Mouse (Mus musculus) forelimb bud, embryonic 11.5 days (tissue): ENCODE measurements around the gene Vwa5b1.
A peak's percentile ranks its signal among the peaks of the same experiment; 100 is the strongest.

ENCODE experiments used
- DNase-seq: peaks from one replicate; pipeline ENCODE4 v3.0.0-alpha.2; 2012; ENCODE audit warnings: low read depth, low spot score

The Vwa5b1 gene

GRCm38 (mm10) chr4:138635428-138636145, at the start of gene Vwa5b1:
Gene Vwa5b1 (minus strand): TSS chr4:138635884.
- peak; percentile 57 for DNase-seq

- no peak for DNase-seq
Measured at GRCm38 (mm10) chr4:138682760-138683159, 47.1 kb upstream of the Vwa5b1 start.

- no peak for DNase-seq
Measured at GRCm38 (mm10) chr4:138680124-138680523, 44.4 kb upstream of the Vwa5b1 start.

- no peak for DNase-seq
Measured at GRCm38 (mm10) chr4:138677579-138677978, 41.9 kb upstream of the Vwa5b1 start.

- DNase-seq, result peak; percentile 71
Measured at GRCm38 (mm10) chr4:138676480-138676879, 40.8 kb upstream of the Vwa5b1 start.

- no peak for DNase-seq
Measured at GRCm38 (mm10) chr4:138672160-138672559, 36.5 kb upstream of the Vwa5b1 start.

- no peak for DNase-seq
Measured at GRCm38 (mm10) chr4:138670093-138670889, 34.6 kb upstream of the Vwa5b1 start.

GRCm38 (mm10) chr4:138666521-138666920, 30.8 kb upstream of the Vwa5b1 start:
- DNase-seq, result no peak

- DNase-seq, result no peak
Measured at GRCm38 (mm10) chr4:138659936-138660602, 24.4 kb upstream of the Vwa5b1 start.

- no peak for DNase-seq
Measured at GRCm38 (mm10) chr4:138653056-138653455, 17.4 kb upstream of the Vwa5b1 start.

GRCm38 (mm10) chr4:138651881-138652280, 16.2 kb upstream of the Vwa5b1 start:
- DNase-seq, result no peak

GRCm38 (mm10) chr4:138648096-138648635, 12.5 kb upstream of the Vwa5b1 start:
- no peak for DNase-seq

GRCm38 (mm10) chr4:138642272-138642671, 6.6 kb upstream of the Vwa5b1 start:
- no peak for DNase-seq

GRCm38 (mm10) chr4:138636146-138636511, 445 bp upstream of the Vwa5b1 start:
- no peak for DNase-seq

- no peak for DNase-seq
Measured at GRCm38 (mm10) chr4:138628256-138628655, 7.4 kb downstream of the Vwa5b1 start.

- DNase-seq, result no peak
Measured at GRCm38 (mm10) chr4:138614454-138614853, 21.2 kb downstream of the Vwa5b1 start.

GRCm38 (mm10) chr4:138601926-138602325, 33.8 kb downstream of the Vwa5b1 start:
- DNase-seq, result no peak

- peak; percentile 68 for DNase-seq
Measured at GRCm38 (mm10) chr4:138597904-138598347, 37.8 kb downstream of the Vwa5b1 start.

GRCm38 (mm10) chr4:138596391-138597130, 39.1 kb downstream of the Vwa5b1 start:
- peak; percentile 17 for DNase-seq

- no peak for DNase-seq
Measured at GRCm38 (mm10) chr4:138584946-138585345, 50.7 kb downstream of the Vwa5b1 start.

GRCm38 (mm10) chr4:138582446-138582845, 53.2 kb downstream of the Vwa5b1 start:
- no peak for DNase-seq
